Mouse (Mus musculus): Measurements from ENCODE around the gene Kdelr1. TPM values are rescaled to one million over a fixed set of nuclear protein-coding genes. Genes with fewer than 3 reads are reported as not detected.

The Kdelr1 gene
- total RNA-seq, 2 experiments from 2014 or later: 44.4 to 91.3 TPM

DNA sequence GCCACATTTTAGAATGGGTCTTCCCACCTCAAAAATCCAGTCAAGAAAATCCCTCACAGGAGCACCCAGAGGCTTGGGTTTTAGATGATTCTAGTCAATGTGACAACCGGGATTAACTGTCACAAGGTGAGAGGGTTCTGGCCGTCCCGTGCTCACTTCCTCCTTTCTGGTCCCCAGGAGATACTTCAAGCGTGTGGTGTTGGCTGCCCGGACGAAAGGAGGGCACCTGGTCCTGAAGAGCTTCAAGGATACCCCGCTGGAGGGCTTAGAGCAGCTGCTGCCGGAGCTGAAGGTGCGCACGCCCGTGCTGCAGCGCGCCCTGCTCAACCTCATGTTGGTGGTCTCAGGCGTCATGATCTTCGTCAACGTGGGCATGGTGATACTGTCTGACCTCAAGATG lies 36.6 kb downstream of the Kdelr1 start:
- ATAC-seq (replicated peaks; ENCODE audit: low FRiP score, low TSS enrichment, poor library complexity, severe bottlenecking): no peak

DNA sequence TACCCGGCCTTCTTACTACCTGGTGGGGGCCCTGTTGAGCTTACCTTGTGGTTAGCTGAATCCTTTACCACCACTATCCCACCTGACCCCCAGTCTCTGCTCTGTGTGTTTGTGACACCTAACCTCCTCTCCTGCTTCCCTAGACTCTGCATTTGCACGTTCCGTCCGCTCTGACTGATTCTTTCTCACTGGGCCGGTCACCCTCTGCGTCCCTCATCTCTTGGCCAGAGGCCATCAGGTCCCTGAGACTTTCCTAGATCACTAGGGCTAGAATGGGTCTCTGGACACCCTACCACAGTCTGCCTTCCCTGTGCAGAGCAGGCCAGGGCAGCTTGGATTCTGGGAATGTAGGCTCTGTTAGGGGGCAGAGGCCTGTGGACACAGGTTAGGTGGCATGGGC lies 41.5 kb downstream of the Kdelr1 start:
- no peak for ATAC-seq (replicated peaks; ENCODE audit: low FRiP score, low TSS enrichment, poor library complexity, severe bottlenecking)

DNA sequence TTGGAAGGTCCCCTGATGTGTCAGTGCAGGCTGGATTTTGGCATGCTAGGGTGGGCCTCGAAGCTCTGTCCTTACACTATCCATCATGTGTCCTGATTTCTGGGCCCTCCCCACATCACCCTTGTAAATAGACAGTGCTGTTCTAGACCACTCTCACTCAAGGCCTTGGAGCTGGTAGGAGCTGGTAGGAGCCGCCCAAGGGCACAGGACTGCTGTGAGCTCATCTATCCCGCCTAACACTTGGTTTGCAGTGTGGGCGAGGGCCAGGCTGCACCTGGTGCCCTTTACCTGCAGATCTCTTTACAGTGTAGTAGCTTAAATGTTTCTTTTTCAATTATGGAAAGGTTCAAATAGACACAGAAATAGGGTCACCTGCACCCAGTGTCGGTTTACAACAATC lies 42.4 kb downstream of the Kdelr1 start:
- ATAC-seq (replicated peaks; ENCODE audit: low FRiP score, low TSS enrichment, poor library complexity, severe bottlenecking): no peak

DNA sequence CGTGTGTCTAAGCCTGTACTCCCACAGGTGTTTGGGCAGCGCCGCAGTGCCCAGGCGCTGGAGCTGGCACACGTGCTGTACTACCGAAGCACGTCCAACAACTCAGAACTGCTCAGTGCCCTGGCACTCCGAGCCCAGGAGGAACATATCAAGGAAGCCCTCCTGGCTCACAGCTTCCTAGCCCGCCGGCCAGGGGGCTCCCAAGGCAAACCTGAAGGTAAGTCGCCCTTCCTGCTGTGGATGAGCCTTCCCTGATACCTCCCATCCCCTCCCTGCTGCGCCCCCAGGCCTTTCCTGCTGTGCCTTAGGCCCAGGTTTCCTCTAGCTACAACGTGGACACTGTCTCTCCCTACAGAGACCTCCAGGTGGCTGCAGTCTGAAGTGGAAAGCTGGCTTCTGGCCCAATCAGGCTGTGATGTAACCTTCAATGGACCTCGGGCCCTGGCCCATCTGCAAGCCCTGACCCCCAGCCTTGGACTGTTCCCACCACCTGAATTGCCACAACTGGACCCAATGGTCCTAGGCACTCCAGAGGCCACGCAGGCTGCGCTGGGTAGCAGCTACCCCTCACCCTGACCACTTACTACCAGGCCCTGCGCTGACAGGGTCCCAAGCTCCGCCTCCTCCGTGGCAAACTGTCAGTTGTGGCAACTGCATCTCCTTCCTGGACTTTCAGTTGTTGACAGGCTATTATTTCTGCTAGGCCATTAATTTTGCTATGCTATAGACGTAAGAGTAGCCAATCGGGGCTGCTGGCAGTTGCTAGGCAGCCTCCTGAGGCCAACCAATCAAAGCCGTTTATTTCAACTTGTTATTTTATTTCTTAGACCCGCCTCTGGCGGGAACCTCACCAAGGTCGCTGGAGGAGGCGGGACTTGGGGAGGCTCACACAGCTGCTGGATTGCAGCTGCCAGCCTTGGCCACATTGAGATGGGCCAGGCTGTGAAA lies 43.8 kb downstream of the Kdelr1 start:
- ATAC-seq (replicated peaks; ENCODE audit: low FRiP score, low TSS enrichment, poor library complexity, severe bottlenecking): peak; percentile 82

DNA sequence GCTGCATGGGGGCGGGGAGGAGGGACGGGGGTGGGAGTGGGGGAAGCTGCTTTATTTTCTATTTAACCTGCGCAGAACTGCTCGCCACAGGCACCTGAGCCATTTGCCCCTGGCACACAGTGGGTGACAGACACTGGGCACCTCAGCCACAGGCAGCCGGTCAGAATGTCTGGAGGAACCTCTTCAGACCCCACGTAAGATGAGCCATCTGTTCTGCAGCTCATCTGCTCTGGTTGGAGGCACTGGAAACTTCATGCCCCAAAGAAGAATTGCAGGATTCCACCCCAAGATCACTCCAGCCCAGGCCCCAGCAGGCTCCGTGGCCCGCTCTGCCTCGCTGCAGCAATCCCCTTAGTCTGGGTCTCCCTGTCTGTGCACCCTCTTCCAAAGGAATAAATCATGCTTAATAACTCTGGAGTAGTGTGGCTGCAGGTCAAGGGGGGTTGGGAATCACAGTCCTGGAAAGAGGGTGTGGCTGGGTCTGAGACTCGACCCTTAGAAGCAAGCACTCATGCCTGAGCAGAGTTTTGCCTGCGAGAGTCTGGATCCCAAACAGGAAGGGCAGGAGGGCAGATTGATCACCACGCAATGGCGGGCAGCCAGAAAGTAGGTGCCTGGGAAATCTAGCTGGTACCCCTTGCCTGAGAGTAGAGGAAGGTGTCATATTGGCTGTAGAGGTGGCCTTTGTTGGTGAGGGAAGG lies 44.6 kb downstream of the Kdelr1 start:
- ATAC-seq (replicated peaks; ENCODE audit: low FRiP score, low TSS enrichment, poor library complexity, severe bottlenecking): no peak

DNA sequence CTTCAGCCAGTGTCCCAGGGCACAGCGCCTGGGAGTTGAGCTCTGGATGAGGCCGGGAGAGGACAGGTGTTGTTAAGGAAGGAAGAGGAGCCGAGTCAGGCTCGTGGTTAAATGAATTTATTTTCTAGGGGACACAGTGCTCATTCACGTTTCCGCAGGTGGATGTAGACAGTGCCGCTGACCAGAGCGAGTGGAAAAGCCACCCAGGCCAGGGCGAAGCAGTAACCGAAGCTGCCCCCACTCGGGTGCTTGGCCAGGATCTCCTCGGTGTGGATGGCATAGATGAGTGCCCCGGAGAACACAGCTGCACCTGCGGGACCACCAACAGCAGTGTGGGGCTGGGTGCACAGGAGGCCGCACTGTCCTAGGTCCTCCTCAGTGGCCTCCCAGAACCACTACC lies 45.4 kb downstream of the Kdelr1 start:
- no peak for ATAC-seq (replicated peaks; ENCODE audit: low FRiP score, low TSS enrichment, poor library complexity, severe bottlenecking)

DNA sequence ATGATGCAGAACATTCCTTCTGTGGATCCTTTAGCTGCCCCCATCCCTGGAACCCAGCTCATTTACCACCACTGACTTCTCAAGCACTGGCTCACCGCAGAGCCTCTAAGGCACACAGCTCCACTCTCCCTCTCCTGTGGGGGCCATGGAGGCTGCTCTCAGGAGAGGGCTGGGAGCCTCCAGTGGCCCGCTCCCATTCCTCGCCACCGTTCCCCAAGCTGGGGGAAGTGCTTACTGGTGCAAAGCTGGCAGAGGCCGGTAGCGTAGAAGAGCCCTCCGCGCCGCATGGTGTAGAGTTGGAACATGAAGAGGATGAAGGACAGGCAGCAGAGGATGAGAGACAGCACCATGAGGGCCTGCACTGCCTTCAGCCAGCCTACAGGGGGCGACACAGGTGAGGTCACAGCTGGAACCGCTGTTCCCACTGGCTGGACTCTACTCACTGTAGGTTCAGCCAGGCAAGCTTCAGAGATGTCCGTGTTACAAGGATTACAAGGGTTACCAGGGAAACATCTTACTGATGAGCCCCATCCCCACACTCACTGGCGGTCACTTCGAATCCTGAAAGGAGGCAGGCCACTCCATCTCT lies 46.6 kb downstream of the Kdelr1 start:
- ATAC-seq (replicated peaks; ENCODE audit: low FRiP score, low TSS enrichment, poor library complexity, severe bottlenecking): no peak

DNA sequence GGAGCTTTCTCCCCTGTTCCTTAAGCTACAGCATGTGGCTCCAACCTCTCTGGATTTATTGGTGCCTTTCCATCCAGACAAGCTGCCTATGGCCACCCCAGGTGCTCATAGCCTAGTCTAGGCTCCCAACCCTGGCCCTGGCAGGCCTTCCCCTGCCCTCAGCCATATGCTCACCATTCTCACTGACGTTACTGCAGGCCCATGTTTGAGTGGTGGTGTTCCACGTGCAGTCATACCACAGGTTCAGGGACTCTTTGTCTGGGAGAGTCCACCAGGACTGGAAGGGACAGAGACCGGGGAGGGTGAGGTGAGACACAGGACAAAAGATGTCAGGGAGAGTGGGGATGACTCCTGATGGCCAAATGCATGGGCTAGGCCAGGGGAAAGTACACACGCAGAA lies 47.2 kb downstream of the Kdelr1 start:
- no peak for ATAC-seq (replicated peaks; ENCODE audit: low FRiP score, low TSS enrichment, poor library complexity, severe bottlenecking)

DNA sequence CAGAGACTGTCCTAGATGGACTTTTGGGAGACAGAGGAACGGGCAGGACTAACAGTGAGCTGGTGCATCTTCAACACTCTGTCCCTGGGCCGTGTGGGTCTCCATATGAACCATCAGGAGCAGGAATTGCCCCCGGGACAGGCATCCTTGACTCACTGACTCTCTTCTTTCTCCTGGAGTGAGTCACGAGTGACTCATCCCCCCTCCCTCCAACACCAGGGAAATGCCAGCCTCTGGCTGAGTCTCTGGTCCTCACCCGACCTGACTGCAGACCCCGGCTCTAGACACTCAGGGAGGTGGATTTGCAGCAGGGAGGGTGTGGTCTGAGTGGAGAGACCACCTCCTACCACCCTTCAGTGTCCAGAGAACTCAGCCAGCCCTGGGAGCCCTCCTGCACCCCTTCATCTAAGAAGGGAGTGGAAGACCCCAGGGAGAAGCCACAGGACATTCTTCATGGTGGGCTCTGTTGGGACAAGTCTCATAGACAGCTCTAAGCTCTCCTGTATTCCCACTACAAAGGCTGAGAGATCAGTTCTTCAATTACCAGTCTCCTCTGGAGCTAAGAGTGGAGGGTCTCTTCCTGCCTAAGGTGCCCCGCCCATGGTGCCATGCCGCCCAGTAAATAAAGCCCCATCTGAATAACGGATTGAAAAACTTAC lies 48.1 kb downstream of the Kdelr1 start:
- no peak for ATAC-seq (replicated peaks; ENCODE audit: low FRiP score, low TSS enrichment, poor library complexity, severe bottlenecking)

DNA sequence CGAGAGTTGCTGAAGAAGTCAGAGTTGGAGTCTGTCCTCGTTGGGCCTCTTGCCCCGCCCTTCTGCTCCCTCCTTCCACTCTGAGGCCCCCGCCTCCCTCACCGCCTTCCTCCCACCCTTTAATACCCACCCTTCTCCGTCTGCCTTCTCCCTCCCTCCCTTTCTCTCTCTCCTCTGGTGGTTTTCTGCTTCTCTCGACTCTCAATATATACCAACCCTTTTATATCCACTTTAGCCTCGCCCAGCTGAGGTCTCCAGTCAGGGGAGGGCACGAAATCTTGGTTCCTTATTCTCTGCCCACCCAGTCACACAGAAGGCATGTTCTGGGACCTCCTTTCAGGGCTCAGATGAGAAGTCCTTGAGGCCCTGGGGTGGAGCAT lies 48.7 kb downstream of the Kdelr1 start, which contains the start of gene Emp3:
Gene Emp3, minus strand, starts transcription at position 163 of the 380 bp plus-strand sequence.
- ATAC-seq (replicated peaks; ENCODE audit: low FRiP score, low TSS enrichment, poor library complexity, severe bottlenecking): no peak

DNA sequence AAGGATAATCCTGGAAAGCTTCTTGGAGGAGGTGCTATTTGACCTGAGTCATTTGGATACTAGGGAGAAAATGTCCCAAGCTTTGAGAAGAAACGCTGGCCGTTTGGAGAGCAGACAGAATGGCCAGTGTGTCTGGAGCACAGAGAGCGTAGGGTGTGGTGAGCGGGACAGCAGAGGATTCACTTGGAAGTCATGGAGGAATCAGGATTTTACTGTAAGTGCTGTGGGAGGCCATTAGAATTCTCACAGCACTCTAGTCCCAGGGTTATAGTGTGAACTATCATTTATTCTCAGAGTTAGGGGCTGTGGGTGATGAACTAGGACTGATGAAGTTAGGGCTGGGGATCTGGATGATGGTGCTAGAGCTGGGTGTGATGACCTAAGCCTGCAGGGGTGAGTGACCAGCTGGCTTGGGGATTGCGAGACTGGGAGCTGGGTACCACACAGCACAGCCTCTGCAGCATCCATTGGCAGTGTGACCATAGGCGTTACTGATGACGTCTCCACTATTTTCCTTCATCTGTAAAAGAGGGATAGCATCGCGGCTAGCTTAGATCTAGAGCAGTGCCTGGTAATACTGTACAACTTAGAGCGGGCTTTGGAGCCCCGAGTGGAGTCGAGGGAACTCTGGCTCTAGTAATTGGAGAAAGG lies 49.5 kb downstream of the Kdelr1 start:
- no peak for ATAC-seq (replicated peaks; ENCODE audit: low FRiP score, low TSS enrichment, poor library complexity, severe bottlenecking)

DNA sequence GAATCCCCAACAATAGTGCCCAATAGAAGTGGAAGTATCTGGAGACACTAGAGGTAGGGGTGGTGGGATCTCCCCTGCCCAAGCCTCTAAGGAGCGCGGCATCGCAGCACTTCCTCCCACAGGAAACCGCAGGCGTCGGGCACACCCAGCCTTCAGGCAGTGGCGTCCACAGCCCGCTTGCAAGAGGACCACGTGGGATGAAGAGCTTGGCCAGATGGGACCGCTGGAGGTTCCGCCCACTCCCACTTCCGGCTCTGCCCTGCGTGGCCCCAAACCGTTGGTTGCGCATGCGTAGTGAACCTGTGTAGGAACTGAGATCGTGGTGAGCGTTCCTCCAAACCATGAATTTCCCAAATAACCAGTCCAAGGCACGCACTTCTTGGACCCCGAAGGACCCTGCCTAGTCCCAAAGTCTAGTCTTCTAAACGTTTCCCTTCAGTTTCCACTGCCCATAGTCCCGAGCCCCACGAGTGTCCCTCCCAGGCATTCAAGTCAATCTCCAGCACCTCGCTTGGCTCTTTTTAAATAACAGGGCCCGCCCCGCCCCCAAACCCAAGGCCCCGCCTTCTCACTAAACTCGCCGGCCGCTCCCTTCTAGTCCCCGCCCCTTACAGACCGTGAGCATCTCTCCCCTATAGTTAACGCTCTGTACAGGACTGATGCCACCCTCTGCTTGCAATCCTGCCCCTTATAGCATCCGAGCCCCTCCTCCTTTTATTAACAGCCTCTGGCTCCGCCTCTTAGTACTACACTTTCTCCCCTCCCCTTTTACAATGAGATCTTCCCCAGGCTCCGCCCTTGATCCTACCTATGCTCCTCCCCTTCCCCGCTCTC lies 50.6 kb downstream of the Kdelr1 start:
- peak; percentile 79 for ATAC-seq (replicated peaks; ENCODE audit: low FRiP score, low TSS enrichment, poor library complexity, severe bottlenecking)

DNA sequence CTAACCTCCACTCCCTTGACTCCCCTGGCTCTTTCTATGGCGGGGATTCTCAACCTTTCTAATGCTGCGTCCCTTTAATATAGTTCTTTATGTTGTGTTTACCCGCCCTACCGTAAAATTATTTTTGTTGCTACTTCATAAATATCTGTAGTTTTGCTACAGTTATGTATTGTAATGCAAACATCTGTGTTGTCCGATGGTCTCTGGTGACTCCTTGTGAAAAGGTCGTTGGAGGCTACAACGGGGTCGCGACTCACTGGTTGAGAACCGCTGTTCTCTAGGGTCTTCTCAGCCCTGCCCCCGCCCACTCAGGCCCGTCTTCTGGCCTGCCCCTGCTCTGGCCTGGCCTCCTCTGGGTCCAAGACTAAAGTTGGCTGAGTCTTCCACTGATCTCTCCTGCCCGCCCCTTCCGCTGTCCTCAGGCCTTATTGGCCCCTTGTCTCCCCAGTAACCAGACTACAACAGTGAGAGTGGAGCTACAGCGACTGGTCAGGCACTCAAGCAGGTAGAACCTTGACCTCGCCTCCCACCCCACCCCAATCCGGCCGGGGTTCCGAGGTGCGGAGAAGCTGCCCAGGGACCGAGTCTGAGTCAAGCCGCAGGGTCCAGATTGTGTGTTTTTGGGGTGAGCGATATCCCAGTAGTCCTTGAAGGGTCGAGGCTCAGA lies 51.3 kb downstream of the Kdelr1 start, which contains the start of gene Ccdc114:
Gene Ccdc114, plus strand, starts transcription at position 311 of the 667 bp plus-strand sequence.
- peak; percentile 54 for ATAC-seq (replicated peaks; ENCODE audit: low FRiP score, low TSS enrichment, poor library complexity, severe bottlenecking)

DNA sequence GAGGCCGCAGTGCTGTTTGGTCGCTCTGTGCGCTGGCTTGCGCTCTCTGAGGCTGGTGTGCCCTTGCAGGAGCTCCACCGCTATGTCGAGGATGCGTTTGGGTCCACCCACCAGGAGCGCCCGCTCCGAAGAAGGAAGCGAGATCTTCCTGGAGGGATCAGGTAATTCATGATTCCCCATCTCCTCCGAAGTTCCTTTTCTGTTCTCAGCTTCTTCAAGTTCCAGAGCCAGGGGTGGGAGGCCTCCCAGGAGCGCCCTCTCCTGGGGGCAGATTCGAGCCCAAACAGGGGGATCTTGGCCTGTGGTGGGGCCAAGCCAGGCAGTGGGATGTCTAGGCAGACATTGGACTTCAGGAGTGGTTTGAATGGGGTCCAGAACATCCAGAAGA lies 51.9 kb downstream of the Kdelr1 start:
- ATAC-seq (replicated peaks; ENCODE audit: low FRiP score, low TSS enrichment, poor library complexity, severe bottlenecking): peak; percentile 5; the same call in 1 of the 2 replicates

DNA sequence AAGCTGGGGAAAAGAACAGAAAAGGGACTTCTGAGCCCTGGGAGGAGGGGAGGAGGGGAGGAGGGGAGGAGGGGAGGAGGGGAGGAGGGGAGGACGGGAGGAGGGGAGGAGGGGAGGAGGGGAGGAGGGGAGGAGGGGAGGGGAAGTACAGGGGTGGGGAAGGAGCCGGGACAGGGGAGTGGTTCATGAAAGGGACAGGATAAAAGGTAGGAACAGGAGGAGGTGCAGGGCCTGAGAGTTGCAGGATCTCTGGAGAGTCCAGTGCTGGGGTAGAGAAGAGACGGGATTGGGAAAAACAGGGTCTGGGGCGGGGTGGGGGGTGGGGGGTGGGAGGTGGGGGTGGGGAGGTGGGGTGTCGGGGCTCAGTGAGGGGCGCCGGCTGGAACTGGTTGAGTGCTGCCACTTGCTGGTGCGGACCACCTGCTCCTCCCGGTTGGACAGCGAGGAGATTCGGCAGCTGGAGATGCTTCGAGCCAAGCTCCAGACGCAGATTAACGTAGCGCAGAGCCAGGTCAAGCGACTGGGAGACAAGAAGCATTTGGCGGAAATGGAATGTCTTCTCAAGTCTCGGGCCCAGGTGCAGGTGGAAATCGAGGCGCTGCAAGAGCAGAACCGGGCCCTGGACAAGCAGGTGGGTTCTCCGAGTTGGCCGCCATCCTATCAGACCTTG lies 56.2 kb downstream of the Kdelr1 start:
- ATAC-seq (replicated peaks; ENCODE audit: low FRiP score, low TSS enrichment, poor library complexity, severe bottlenecking): no peak

DNA sequence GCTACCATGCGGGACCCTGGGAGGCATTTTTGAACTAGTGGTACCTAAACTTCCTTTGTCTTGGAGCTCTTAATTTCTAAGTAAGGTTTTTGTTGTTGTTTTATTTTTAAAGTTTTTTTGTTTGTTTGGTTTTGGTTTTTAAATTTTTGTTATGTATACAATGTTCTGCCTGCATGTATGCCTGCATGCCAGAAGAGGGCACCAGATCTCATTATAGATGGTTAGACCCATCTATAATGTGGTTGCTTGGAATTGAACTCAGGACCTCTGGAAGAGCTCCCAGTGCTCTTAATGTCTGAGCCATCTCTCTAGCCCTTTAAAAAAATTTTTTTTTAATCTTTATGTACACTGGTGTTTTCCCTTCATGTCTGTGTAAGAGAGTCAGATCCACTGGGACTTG lies 57.1 kb downstream of the Kdelr1 start:
- no peak for ATAC-seq (replicated peaks; ENCODE audit: low FRiP score, low TSS enrichment, poor library complexity, severe bottlenecking)

All from megakaryocyte-erythroid progenitor cell, adult 5-6 weeks (primary cell).